Mouse (Mus musculus): ENCODE measurements at regions not wholly inside any gene's neighbourhood (a gene's known extent, or its start where the extent isn't known, plus 50 kb on each side); places are given as distances from the start of the nearest gene placed in this dataset.

DNA sequence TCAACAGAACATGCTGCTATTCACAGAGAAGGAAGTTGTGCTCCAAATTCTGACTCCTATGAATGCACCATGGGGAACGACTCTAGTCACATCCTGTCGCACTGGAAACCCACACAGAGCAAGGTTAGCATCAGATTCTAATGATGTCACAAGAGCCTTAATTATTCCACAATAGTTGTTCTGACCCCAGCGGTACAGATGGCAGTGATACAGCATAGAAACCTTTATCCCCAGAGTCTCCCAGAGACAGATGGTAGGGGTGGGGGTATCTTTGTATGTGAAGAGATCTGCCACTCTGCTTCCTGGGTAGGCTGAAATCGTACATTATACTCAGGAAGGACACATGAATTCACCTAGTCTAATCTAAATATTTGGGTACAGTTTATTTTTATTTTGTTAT, 123.5 kb upstream of the Bank1 start:
- no peak; the same call in 1 of the 2 replicates for ATAC-seq (ENCODE audit: poor library complexity, severe bottlenecking)

DNA sequence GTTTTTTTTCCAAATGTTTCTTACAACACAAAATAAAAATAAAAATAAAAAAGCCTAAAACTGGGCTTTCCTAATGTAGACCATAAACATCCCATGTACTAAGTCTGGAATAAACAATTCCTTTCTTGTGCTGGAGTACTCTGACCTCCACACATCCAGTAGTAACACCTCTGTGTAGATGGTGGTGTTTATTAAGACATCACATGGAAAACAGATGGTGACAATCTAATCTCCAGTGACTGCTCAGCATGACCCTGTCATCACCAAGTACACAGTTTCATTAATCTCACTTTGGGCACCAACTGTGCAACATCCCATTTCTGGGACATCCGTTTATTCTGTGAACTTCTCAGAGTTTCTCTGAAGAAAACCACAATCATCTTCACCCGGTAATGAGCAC, 118.7 kb upstream of the Bank1 start:
- ATAC-seq (ENCODE audit: poor library complexity, severe bottlenecking) = no peak

DNA sequence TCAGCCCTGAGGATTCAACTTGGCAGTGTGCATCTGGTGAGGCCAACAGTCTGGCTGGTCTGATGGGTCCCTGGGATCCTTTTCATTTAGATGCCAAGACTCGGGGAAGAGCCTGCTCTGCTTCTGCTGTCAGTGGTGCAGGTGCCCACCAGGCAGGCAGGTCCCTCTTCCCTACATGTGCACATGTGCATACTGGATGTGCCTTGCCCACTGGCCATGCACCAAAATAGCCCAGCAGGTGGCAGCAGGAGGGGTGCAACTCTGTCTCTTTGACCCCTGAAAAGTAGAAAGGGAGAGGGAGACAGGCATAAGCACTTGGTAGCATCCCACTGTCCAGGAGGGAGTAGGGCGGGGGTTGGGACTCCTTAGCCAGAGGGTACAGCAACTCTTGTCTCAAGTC, 116.2 kb upstream of the Bank1 start:
- peak; percentile 19; the same call in 1 of the 2 replicates for ATAC-seq (ENCODE audit: poor library complexity, severe bottlenecking)

DNA sequence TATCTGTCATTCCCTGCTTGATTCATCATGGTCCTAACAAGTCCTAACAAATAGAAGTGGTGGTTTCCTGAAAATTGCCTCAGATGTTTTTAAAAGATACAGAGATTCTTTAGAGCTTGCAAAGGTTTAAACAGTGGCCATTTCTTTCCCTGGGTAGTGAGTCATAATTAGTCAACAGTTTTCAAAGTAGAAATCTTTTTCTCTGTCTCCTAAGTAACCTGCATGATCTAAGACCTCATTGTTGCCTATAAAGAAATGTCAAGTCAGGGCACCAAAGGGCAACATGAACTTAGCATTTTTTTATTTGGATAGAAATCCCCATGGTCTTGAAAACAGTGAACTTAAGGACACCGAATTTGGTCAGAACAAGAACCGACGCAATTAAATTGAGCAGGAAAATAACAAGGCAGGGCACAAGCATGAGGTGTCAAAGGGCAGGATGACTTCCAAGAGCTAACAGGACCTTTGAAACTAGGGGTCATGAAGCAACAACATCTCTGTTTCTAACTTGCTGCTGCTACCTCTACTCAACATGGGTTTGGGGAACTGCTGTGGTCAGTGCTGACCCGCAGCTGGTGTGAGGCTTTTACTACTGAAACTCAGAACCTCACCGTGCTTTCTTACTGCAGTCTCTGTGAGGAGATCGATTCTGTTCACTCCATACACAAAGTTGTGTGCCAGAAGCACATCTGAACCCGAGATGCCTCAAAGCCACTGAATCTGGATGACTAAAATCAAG, 114.2 kb upstream of the Bank1 start:
- ATAC-seq (ENCODE audit: poor library complexity, severe bottlenecking) = peak; percentile 63

DNA sequence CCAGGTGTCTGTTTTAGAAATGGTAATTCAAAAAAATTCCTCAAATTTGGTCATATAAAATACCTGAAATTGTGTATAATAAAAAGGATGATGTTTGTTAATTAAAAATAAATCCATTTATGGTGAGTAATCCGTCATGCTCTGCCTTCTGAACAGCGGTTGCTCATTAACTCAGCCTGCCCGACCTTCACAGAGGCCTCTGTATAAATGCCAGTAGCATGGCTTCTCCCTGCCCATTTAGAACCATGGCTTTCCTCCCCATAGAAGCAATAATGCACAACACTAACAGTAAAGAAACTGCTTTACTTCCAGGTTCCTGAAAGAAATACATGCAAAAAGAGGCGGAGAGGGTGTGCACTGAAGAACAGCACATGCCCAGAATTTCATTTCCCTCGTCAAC, 113.5 kb upstream of the Bank1 start:
- no peak for ATAC-seq (ENCODE audit: poor library complexity, severe bottlenecking)

DNA sequence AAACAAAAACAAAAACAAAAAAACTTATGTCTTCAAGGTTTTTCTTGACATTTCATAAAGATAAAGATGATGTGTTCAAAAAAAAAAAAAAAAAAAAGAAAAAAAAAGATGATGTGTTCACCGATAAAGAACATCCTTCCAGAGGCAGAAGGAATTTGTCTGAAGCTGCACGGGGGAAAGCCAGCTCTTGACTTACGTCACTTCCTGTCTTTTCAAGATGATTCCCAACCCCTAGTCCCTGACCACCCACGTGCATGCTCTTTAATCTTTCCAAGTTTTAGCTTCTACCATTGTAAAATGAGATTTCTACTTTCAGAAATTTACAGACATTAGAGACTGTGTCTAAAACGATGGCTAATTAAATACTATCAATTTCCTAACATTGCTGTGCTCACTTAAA, 108.5 kb upstream of the Bank1 start:
- ATAC-seq (ENCODE audit: poor library complexity, severe bottlenecking) = no peak

DNA sequence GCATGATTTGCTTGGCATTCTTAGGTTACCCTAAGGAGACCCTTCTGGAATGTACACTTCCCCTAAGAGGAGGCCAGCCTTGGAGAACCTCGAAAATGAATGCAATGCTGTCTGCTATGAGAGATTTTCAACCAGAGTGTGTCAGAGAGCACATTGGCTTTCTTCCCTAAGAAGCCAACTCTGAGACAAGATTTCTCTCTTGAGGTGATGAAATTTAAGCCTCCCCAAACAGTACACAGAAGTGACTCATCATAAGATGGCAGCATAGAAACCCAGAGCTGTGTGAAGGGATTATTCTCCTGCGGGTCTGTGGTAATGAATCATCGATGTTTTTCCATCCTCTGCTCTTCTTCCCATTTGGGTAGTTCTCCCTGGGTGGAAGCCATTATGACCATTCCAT, 106.2 kb upstream of the Bank1 start:
- peak; percentile 65 for ATAC-seq (ENCODE audit: poor library complexity, severe bottlenecking)

DNA sequence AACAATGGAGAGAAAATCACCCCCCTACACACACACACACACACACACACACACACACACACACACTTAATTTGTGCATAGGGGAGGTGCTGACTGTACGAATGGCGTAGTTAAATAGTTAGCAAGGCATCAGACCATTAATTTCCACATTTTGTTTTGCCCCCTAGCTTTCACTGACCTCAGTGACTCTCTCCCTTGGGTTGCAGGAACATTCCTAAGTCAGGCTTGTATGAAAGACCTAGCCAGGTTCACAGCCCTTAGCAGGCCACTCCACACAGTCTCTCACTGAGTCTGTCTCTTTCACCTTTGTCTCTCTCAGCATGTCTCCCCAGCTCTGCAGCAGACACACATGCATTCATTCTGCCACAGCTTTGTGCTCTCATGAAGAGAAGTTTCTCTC, 101.6 kb upstream of the Bank1 start:
- ATAC-seq (ENCODE audit: poor library complexity, severe bottlenecking) = no peak

DNA sequence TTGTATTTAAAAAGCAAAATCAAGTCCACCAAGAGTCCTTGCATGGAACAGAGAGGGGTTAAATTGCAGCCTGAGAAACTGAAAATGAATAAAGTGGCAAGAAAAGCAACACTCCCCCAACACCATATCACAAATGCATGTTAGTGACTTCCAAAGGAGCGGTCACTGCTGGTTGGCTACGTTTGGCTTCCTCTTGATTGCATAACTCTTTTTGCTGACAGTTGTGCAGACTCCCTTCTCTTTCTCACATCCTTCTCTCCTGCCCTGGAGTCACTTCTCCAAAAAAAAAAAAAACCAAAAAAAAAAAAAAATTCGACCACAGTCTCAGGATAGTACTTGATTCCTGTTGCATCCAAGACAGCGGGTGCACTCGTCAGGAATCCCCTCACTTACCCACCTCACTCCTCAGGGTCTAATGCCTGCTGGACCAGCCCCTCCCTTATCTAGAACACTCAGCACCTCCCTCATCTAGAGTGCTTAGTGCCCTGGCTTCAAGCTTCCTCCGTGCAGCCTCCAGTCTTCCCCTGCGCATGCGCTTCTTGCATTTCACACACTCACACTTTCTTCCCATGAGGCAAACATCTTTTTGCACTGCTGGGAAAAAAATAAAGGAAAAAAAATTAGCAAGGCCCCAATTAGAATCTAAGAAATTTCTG, 100.8 kb upstream of the Bank1 start:
- ATAC-seq (ENCODE audit: poor library complexity, severe bottlenecking) = peak; percentile 95

DNA sequence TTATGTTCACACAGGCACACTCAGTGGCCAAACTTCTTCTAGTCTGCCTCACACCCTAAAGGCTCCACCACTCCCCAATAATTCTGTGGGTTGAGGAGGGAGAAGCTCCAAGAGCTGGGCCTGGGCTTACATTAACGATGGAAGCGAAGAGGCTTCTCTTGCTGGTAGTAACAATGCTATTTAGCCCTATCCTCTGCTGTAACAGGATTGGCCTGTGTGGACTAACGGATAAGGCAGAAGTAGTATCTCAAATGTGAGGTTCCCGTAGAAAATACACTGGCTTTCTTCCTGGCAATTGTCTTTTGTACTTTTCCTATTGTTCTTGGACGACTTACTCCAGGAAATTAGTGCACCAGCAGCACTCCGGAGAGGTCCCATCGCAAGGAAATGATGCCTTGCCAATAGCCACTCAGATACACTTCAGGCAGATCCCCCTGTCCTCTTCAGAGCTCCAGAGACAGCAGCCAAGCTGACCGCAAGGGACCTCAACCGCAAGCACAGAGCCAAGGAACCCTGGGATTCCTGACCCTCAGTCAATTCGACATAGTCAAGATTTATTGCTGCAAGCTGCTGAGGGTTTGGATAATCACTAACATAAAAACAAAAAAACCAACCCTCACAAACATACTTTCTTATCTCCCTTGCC, 96.2 kb upstream of the Bank1 start:
- ATAC-seq (ENCODE audit: poor library complexity, severe bottlenecking) = no peak

DNA sequence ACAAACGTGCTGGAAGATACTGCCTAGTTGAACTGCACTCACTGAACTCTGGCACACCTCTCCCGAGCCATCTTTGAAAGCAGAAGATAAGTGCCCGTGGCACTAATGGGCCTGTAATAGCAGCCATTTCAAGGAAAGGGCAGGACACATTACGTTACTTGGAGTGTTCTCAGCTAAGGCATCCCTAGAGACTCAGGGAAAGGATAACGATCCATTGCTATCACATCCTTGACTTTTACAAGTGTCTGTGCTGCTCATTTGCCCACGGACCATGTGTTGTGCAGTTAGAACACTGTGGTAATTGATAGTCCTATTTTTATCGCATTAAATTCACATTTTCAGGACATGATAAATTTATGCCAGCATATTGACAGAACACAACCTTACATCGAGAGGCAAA, 79.7 kb upstream of the Bank1 start:
- ATAC-seq (ENCODE audit: poor library complexity, severe bottlenecking) = no peak

DNA sequence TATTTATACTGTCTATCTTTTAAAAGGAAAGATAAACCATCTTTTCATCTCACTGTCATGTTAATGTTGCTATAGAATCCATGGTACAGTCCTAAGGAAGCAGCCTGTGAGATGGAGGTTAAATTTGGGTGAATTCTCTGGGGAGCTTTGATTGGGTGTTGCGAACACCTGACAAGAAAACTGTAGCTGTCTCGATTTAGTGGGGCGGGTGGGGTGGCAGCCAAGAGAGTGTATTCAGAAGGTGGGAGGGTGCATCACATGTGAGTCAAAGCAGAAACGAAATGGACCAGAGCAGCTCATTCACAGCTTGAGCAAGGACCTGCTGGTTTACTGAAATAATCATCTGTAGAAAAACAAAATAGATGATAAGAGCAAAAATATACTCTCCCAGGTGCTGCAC, 57.4 kb upstream of the Bank1 start:
- ATAC-seq (ENCODE audit: poor library complexity, severe bottlenecking) = no peak

DNA sequence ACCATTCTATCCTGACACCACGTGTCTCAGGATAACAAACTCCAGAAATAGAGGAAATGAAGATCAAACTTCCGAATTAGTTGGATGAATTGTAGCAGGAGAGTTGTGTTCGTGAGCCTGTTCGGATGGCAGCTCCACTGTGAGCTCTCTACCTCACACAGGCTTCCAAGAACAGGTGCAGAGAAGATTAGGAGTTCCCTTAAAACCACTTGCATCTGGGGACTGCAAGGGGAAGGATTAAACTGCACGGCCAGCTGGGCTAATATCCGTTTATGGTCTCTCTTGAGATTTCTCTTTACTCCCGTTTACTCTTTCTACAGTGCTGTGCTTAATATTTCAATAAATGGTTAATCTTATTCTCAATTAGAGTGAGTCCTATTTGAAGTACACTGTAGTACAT, 54.8 kb upstream of the Bank1 start:
- ATAC-seq (ENCODE audit: poor library complexity, severe bottlenecking) = no peak

DNA sequence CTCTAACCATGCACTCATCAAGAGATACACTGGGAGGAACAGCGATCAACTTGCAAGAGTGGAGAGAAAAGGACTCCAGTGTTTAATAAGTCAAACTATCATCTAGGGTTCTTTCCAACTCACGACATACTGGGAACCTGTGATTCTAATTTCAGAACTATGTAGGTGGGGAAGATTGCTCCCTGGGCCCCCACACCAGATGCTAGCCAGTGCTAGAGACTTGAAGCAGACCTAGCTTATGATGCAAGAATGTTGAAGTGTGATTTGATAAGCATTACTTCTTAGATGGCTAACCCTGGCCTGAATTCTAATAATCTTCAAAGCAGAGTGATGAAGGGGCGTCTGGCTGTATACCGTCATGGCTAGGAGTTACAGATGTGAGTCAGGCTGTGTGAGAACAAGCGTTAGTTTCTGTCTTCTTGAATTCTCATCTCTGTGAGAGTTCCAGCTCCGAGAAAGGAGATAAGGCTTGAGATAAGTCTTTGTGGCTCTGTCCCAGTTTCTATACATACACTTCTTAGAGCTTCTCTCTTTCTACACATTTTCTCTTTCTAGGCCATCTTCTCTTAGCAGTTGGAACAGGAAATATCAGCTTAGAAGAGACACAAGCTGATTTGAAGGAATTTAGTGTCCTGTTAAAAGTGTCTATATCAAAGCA, 54.0 kb upstream of the Bank1 start:
- ATAC-seq (ENCODE audit: poor library complexity, severe bottlenecking) = no peak

DNA sequence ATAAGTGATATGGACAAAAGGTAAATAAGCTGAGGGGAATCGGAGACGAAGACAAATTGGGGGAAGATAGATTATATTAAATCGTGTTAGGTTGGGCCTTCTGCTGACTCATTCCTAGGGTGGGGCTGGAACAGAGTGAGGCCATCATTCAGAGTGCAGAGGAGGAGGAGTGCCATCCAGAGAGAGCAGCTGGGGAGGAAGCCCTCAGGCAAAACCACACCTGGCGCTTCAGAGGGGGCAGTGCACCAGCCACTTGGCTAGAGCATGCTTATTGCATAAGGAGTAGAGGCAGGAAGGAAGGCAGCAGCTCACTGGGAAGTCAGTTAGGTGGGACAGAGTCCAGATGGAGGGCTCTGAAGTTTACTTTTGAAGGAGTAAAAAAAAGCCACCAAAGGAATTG, 51.0 kb upstream of the Bank1 start:
- peak; percentile 59 for ATAC-seq (ENCODE audit: poor library complexity, severe bottlenecking)
